Mouse (Mus musculus) neural tube, embryonic 15.5 days (tissue): ENCODE data around the gene Cdc42se2. TPM values are rescaled to one million over a fixed set of nuclear protein-coding genes. Genes with fewer than 3 reads are reported as not detected.

Experiments used
- ATAC-seq: fragments of 200-750 bp; cut with Nextera tagmentation; 2 replicates; pipeline ENCODE4 v1.8.0; 2017; ENCODE audit warnings: mild to moderate bottlenecking, moderate TSS enrichment, moderate library complexity; ENCODE audit not compliant: low FRiP score
- H3K27ac ChIP-seq: fragments of 300-500 bp; sonication (generic); replicated peaks from 2 replicates; pipeline ENCODE4 v1.5.1; 2015; ENCODE audit warnings: mild to moderate bottlenecking, inconsistent platforms
- H3K27me3 ChIP-seq: fragments of 300-500 bp; sonication (generic); replicated peaks from 2 replicates; pipeline ENCODE4 v1.6.1; 2015; ENCODE audit warnings: inconsistent platforms
- H3K36me3 ChIP-seq: fragments of 300-500 bp; sonication (generic); 2 replicates; pipeline ENCODE4 v1.6.1; 2015; ENCODE audit warnings: inconsistent platforms
- H3K4me1 ChIP-seq: fragments of 300-500 bp; sonication (generic); 2 replicates; pipeline ENCODE4 v1.6.1; 2015; ENCODE audit warnings: inconsistent platforms
- H3K4me2 ChIP-seq: fragments of 300-500 bp; sonication (generic); 2 replicates; pipeline ENCODE4 v1.6.1; 2015; ENCODE audit warnings: inconsistent platforms, mild to moderate bottlenecking, moderate library complexity
- H3K4me3 ChIP-seq: fragments of 300-500 bp; sonication (generic); replicated peaks from 2 replicates; pipeline ENCODE4 v1.5.1; 2015; ENCODE audit warnings: mild to moderate bottlenecking, inconsistent platforms
- H3K9ac ChIP-seq: fragments of 300-500 bp; sonication (generic); replicated peaks from 2 replicates; pipeline ENCODE4 v1.6.1; 2015; ENCODE audit warnings: mild to moderate bottlenecking, inconsistent platforms
- H3K9me3 ChIP-seq: fragments of 300-500 bp; sonication (generic); replicated peaks from 2 replicates; pipeline ENCODE4 v1.6.1; 2016; ENCODE audit warnings: inconsistent platforms
- WGBS: fragments of 180-500 bp; shearing (Covaris S2); methylation state at CpG from one replicate; pipeline ENCODE4 v1.1.7; 2015; ENCODE audit warnings: mixed read lengths; 5-methylcytosine and 5-hydroxymethylcytosine counted together
- polyA plus RNA-seq: library from polyadenylated mRNA; unstranded; fragments of >200 nt; fragmentation: Nextera tagmentation; extraction: Ambion mirVana; gene quantifications from 2 replicates; pipeline ENCODE4 v1.2.1, GENCODE M21; 2015

Gene Cdc42se2
- polyA plus RNA-seq, 1 experiment from 2014 or later: 120 TPM

- Histone ChIP-seq H3K4me3 (no peak overlapping the region), H3K9ac (no peak overlapping the region), H3K9me3 (no peaks in the 10 kb centered on the region), H3K36me3 (peaks cover 29% of the 10 kb centered on the region), H3K27ac (no peak overlapping the region), H3K4me1 (0 out of 2 replicates have a peak, but pooled peaks cover 3% of the 10 kb centered on the region), H3K4me2 (no peak overlapping the region), H3K27me3 (no peaks in the 10 kb centered on the region)
- ATAC-seq: no peak
- 88% methylated on average over 3 of the region's 3 CpGs for WGBS
Observed at GRCm38 (mm10) chr11:54726571-54727062, 60.9 kb downstream of the Cdc42se2 start.

DNA sequence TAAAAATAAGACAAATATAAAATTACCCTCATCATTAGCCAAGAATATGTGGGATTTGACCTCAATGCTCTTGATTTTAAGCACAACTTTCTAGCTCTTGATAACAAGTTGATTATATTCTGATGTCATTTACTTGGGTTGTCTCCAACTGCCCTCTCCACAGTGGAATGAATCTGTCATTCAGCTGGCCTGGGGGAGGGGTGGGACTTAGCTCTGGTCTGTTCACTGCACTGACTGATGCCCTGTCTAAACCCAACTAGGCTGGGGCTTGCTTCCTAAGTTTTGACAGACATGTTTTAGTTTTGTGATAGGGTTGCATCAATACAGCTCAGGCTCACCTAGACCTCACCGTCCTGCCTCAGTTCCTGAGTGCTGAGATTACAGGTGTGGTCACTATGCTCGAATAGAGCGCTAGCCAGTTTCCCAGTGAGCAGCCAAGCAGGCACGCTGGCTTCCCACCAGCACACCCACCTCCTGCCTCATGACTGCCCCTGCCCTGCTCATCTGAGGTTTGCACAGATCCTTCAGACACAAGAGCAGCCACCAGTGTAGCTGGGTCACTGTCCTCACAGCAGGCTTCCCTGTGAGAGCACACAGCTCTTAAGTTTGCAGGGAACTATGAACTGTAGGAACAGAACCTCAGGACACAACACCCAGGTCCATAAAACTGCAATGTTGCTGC is 63.0 kb downstream of the Cdc42se2 start:
- H3K4me1 ChIP-seq: 0 out of 2 replicates have a peak, but pooled peaks cover 3% of the 10 kb centered on the region
- H3K4me2 ChIP-seq: no peak overlapping the region
- H3K36me3 ChIP-seq: peaks cover 38% of the 10 kb centered on the region
- H3K27me3 ChIP-seq: no peaks in the 10 kb centered on the region
- no peak overlapping the region for H3K4me3 ChIP-seq
- no peak overlapping the region for H3K27ac ChIP-seq
- no peak overlapping the region for H3K9ac ChIP-seq
- no peaks in the 10 kb centered on the region for H3K9me3 ChIP-seq
- no peak for ATAC-seq
- 87% methylated on average over 4 of the region's 4 CpGs for WGBS

DNA sequence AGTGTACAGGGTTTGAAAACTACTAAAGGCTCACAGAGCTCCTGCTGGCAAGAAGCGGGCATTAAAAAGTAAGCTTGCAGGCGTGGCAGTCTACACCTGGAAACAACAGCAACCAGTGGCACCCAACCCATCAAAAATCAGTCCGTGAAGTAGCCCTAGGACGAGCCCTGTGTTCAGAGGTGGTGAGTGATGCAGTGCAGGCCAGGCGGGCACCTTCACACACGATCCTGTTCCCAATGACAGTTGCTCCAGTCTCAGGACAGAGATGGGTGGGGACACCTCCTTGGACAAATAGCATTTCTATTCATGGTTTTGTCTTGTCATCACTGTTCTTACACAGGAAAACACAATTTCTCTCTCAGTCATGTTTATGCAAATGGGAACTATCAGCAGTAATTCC is 65.4 kb downstream of the Cdc42se2 start:
- Histone ChIP-seq H3K36me3 (peaks cover 53% of the 10 kb centered on the region), H3K27me3 (no peaks in the 10 kb centered on the region), H3K27ac (no peak overlapping the region), H3K4me3 (no peak overlapping the region), H3K4me2 (no peak overlapping the region), H3K4me1 (peaks cover 6% of the 10 kb centered on the region; the same call in 1 of the 2 replicates), H3K9me3 (no peaks in the 10 kb centered on the region), H3K9ac (no peak overlapping the region)
- no peak for ATAC-seq
- WGBS: 97% methylated on average over 6 of the region's 6 CpGs

DNA sequence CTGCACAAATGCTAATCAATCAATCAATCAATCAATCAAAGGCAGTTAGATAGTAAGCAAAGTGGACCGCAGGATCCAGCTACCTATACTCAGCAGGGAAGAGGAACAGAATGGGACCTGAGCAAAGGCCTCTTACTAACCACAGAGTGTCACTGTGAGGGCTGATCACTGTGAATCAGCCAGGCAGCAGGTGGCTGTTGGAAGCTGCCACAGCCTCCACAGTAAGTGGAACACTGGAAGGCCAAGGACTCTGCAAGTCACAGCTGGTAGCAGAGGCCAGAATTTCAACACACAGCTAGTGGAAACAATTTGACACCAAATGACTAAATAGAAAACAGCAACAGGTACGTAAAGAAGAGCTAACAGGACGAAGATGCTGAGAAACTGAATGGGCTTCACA is 68.9 kb downstream of the Cdc42se2 start:
- 90% methylated on average over 3 of the region's 3 CpGs for WGBS
- no peak overlapping the region for H3K4me2 ChIP-seq
- H3K9me3 ChIP-seq: no peaks in the 10 kb centered on the region
- H3K27ac ChIP-seq: peak overlapping the region; percentile 35; the same call in 1 of the 2 replicates
- H3K27me3 ChIP-seq: no peaks in the 10 kb centered on the region
- H3K4me3 ChIP-seq: no peak overlapping the region
- ATAC-seq: no peak
- H3K36me3 ChIP-seq: peaks cover 56% of the 10 kb centered on the region
- peaks cover 3% of the 10 kb centered on the region; the same call in 1 of the 2 replicates for H3K4me1 ChIP-seq
- H3K9ac ChIP-seq: no peak overlapping the region

DNA sequence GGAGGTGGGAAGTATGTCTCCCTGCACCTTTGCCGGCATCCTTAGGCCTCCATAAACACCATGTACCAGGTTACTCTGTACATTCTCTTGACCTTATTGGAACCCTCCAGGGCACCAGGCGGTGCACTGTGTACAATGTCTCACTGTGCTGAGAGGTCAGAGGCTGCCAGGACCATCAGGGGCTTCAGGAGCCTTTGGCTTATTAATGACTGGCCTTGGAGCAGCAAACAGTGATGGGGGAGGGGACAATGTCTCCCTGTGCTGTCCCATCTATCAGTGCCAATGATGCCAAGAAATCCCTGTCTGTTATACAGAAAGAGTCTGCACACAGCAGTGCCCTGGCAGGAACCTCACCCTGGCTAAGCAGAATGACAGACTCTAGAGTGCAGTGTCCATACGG is 69.6 kb downstream of the Cdc42se2 start:
- no peak overlapping the region for H3K4me2 ChIP-seq
- H3K4me3 ChIP-seq: no peak overlapping the region
- H3K9ac ChIP-seq: no peak overlapping the region
- peaks cover 50% of the 10 kb centered on the region for H3K36me3 ChIP-seq
- 78% methylated on average over 3 of the region's 3 CpGs for WGBS
- H3K27me3 ChIP-seq: no peaks in the 10 kb centered on the region
- no peaks in the 10 kb centered on the region for H3K9me3 ChIP-seq
- H3K27ac ChIP-seq: no peak overlapping the region
- peaks cover 3% of the 10 kb centered on the region; the same call in 1 of the 2 replicates for H3K4me1 ChIP-seq
- no peak for ATAC-seq

DNA sequence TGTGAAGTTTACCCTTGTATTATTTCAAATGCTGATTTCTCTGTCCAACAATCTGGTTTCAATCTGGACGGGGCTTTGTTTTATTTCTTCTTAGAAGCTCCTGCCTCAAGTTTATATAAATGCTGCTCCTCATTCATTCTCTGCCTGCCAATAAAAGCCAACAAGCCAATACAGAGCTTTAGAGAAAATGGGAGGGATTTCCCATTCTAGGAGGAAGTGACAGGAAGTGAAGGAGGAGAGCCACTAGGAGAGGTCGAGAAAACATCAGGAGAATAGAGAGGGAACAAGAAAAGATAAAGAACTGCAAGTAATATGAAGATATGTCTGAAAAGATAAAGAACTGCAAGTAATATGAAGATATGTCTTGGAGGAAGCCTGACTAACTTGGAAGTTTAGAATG is 74.6 kb downstream of the Cdc42se2 start:
- ATAC-seq: no peak
- H3K27ac ChIP-seq: no peak overlapping the region
- no peak overlapping the region for H3K4me3 ChIP-seq
- peaks cover 20% of the 10 kb centered on the region for H3K36me3 ChIP-seq
- no peaks in the 10 kb centered on the region for H3K27me3 ChIP-seq
- no peak overlapping the region for H3K9ac ChIP-seq
- WGBS: 89% methylated on average over 2 of the region's 2 CpGs
- H3K4me2 ChIP-seq: no peak overlapping the region
- peaks cover 1% of the 10 kb centered on the region; the same call in 1 of the 2 replicates for H3K4me1 ChIP-seq
- no peaks in the 10 kb centered on the region for H3K9me3 ChIP-seq

DNA sequence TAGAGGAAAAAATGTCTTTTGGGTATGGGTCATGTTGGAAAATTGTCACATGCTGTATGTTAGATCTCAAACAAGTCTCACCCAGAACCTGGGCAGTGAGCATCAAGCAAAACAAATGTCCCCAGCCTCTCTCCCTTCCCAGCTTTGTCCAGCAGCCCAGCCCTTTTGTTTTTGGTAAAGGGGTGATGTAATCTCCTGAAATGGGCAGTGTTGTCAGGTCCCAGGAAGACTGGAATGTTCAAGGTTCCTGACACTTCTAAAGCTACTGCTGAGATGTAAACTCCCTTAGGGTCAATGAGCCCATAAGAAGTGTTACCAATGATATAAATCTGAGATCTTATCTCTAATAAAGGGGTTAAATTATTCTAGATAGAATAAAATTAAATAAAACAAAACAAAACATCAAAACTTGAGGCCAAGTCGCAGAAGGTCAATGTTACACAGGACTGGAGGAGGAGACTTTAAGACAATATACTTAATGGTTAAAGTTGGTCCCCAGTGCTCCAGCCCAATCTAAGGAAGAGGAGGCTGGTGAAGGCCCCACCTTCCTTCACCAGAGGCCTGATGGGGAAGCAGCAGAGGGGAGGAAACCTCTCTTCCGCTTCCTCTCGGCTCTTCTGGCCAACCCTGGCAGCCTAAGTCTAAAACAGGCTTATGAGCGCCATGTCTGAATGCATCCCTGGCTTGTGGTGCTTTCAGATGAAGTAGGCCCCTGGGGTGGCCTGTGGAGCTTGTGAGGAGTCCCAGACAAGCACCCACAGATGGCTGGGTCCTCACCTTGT is 76.8 kb downstream of the Cdc42se2 start:
- H3K9ac ChIP-seq: no peak overlapping the region
- H3K36me3 ChIP-seq: peaks cover 3% of the 10 kb centered on the region
- H3K4me2 ChIP-seq: no peak overlapping the region
- H3K4me3 ChIP-seq: no peak overlapping the region
- WGBS: 88% methylated on average over 4 of the region's 4 CpGs
- H3K27ac ChIP-seq: no peak overlapping the region
- no peaks in the 10 kb centered on the region for H3K4me1 ChIP-seq
- H3K27me3 ChIP-seq: no peaks in the 10 kb centered on the region
- no peaks in the 10 kb centered on the region for H3K9me3 ChIP-seq
- ATAC-seq: no peak

DNA sequence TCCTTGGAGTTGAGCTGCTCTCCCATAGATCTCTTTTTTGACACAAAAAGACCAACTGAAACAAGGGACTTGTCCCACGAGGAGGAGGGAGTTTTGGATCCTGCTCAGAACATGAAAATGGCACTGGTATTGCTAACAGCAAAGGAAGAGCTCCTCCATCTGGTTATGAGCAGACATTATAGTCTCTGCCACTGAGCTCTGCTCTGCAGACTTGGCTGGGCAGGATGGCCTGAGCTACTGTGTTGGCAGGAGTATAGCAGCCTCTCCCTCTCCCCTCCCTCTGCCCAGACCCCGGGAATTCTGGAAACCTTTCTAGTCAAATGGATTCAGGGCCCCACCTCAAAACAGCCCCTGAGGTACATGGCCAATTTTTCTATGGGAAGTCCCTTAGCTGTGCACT is 77.8 kb downstream of the Cdc42se2 start:
- no peak for ATAC-seq
- Histone ChIP-seq H3K9me3 (no peaks in the 10 kb centered on the region), H3K27ac (no peak overlapping the region), H3K4me2 (no peak overlapping the region), H3K36me3 (no peaks in the 10 kb centered on the region), H3K4me1 (no peaks in the 10 kb centered on the region), H3K9ac (no peak overlapping the region), H3K27me3 (no peaks in the 10 kb centered on the region), H3K4me3 (no peak overlapping the region)
- 73% methylated on average over 2 of the region's 2 CpGs for WGBS

DNA sequence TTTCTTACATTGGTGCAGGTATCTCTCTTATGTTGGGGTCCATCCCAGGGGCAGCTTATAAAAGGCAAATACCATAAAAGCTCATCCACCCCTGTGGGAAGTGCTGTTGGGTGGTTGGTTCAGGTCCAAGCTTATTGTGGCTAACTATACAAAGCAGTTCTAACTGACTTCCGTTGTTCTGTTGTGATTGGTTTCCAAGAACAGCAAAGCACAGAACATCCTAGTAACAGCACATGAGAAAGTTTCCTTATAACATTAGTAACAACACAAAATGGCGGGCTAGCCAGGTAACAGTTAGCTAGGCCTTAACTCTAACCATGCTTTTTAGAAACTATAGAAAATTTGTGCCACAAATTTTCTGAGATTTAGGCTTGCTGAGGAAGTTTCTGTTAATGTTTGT is 79.3 kb downstream of the Cdc42se2 start:
- H3K4me2 ChIP-seq: no peak overlapping the region
- H3K27ac ChIP-seq: no peak overlapping the region
- H3K9me3 ChIP-seq: no peaks in the 10 kb centered on the region
- 90% methylated on average over 2 of the region's 2 CpGs for WGBS
- no peaks in the 10 kb centered on the region for H3K36me3 ChIP-seq
- no peak for ATAC-seq
- no peaks in the 10 kb centered on the region for H3K27me3 ChIP-seq
- no peak overlapping the region for H3K9ac ChIP-seq
- H3K4me3 ChIP-seq: no peak overlapping the region
- no peaks in the 10 kb centered on the region for H3K4me1 ChIP-seq

DNA sequence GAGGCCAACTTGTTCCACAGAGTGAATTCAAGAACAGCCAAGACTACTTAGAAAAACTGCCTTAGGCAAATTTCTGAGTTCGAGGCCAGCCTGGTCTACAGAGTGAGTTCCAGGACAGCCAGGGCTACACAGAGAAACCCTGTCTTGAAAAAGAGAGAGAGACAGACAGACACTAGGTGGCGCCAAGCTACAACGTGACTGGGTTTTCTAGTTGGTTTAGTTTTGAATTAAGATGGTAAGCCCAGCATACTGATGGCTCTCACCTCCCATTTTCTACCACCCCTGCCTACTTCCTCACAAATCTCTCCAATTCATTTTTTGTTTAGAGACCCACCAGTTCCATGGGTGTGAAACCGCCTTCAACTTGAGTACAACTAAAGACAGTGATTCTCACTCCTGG is 84.2 kb downstream of the Cdc42se2 start:
- no peak overlapping the region for H3K4me2 ChIP-seq
- H3K27me3 ChIP-seq: no peaks in the 10 kb centered on the region
- no peak for ATAC-seq
- H3K4me1 ChIP-seq: no peaks in the 10 kb centered on the region
- no peak overlapping the region for H3K4me3 ChIP-seq
- WGBS: 37% methylated on average over 4 of the region's 4 CpGs
- no peaks in the 10 kb centered on the region for H3K9me3 ChIP-seq
- no peaks in the 10 kb centered on the region for H3K36me3 ChIP-seq
- no peak overlapping the region for H3K27ac ChIP-seq
- no peak overlapping the region for H3K9ac ChIP-seq

GRCm38 (mm10) chr11:54701848-54702247 is 85.6 kb downstream of the Cdc42se2 start:
- Histone ChIP-seq H3K4me3 (no peak overlapping the region), H3K4me2 (no peak overlapping the region), H3K27ac (no peak overlapping the region), H3K9me3 (no peaks in the 10 kb centered on the region), H3K36me3 (peaks cover 3% of the 10 kb centered on the region), H3K27me3 (no peaks in the 10 kb centered on the region), H3K9ac (no peak overlapping the region), H3K4me1 (no peaks in the 10 kb centered on the region)
- ATAC-seq: no peak
- 93% methylated on average over 8 of the region's 8 CpGs for WGBS

- ATAC-seq: no peak
- Histone ChIP-seq H3K4me2 (no peak overlapping the region), H3K4me3 (no peak overlapping the region), H3K27me3 (no peaks in the 10 kb centered on the region), H3K4me1 (no peaks in the 10 kb centered on the region), H3K36me3 (peaks cover 9% of the 10 kb centered on the region), H3K27ac (no peak overlapping the region), H3K9me3 (no peaks in the 10 kb centered on the region), H3K9ac (no peak overlapping the region)
- WGBS: 90% methylated on average over 3 of the region's 3 CpGs
Observed at GRCm38 (mm10) chr11:54699972-54700371, 87.5 kb downstream of the Cdc42se2 start.
